Mouse (Mus musculus) MEL (cell line): ENCODE data around the gene Uqcrfs1. TPM values are rescaled to one million over a fixed set of nuclear protein-coding genes. Genes with fewer than 3 reads are reported as not detected.

Source experiments
- DNase-seq: peaks from one replicate; pipeline ENCODE4 v3.0.0; 2011; ENCODE audit warnings: low read depth, low spot score
- H3K27ac ChIP-seq: 2 replicates; pipeline ENCODE4 v1.5.1; 2012; ENCODE audit warnings: low read depth, mild to moderate bottlenecking, control low read depth, low read length, moderate library complexity; ENCODE audit not compliant: control insufficient read depth
- H3K27me3 ChIP-seq, 2 experiments: fragments of 150-350 bp in 1 of 2; sonication (generic) in 1 of 2; 2 replicates each; pipeline ENCODE4 v1.6.1; 2012; ENCODE audit warnings: low read length in 2 of 2, mild to moderate bottlenecking in 2 of 2, improper control_type of control experiment in 1 of 2, moderate library complexity in 1 of 2; ENCODE audit not compliant: insufficient read depth in 2 of 2, control insufficient read depth in 1 of 2
- H3K36me3 ChIP-seq, 2 experiments: 2 replicates each; pipeline ENCODE4 v1.6.1; 2012 to 2014; ENCODE audit warnings: low read length in 2 of 2, improper control_type of control experiment in 1 of 2, inconsistent platforms in 1 of 2, mild to moderate bottlenecking in 1 of 2; ENCODE audit not compliant: insufficient read depth in 2 of 2, control insufficient read depth in 1 of 2
- H3K4me1 ChIP-seq, 2 experiments: fragments of 150-350 bp in 1 of 2; sonication (generic) in 1 of 2; 2 replicates each; pipeline ENCODE4 v1.6.1; 2012; ENCODE audit warnings: low read length in 2 of 2, improper control_type of control experiment in 1 of 2, mild to moderate bottlenecking in 1 of 2; ENCODE audit not compliant: insufficient read depth in 2 of 2, control insufficient read depth in 1 of 2
- H3K4me3 ChIP-seq, 2 experiments: fragments of 150-350 bp in 1 of 2; sonication (generic) in 1 of 2; 2 replicates each; pipeline ENCODE4 v1.5.1; 2012; ENCODE audit warnings: low read depth in 2 of 2, low read length in 2 of 2, mild to moderate bottlenecking in 2 of 2, moderate library complexity in 2 of 2, control low read depth in 1 of 2, improper control_type of control experiment in 1 of 2; ENCODE audit not compliant: control insufficient read depth in 1 of 2, insufficient read depth in 1 of 2
- H3K79me2 ChIP-seq: 2 replicates; pipeline ENCODE4 v1.6.1; 2012; ENCODE audit warnings: mild to moderate bottlenecking, low read length, moderate library complexity; ENCODE audit not compliant: control insufficient read depth, poor library complexity, insufficient read depth
- H3K9ac ChIP-seq: 2 replicates; pipeline ENCODE4 v1.6.1; 2012; ENCODE audit warnings: low read depth, mild to moderate bottlenecking, control low read depth, low read length, moderate library complexity; ENCODE audit not compliant: control insufficient read depth, poor library complexity, severe bottlenecking
- H3K9me3 ChIP-seq: fragments of 150-350 bp; sonication (generic); replicated peaks from 2 replicates; pipeline ENCODE4 v1.6.1; 2012; ENCODE audit warnings: mild to moderate bottlenecking, low read length, improper control_type of control experiment, moderate library complexity; ENCODE audit not compliant: insufficient read depth
- BHLHE40 ChIP-seq: IDR thresholded peaks from 2 replicates; pipeline ENCODE4 v1.6.1; 2012; ENCODE audit warnings: low read depth, mild to moderate bottlenecking, inconsistent platforms, low read length, improper control_type of control experiment, borderline replicate concordance
- CHD1 ChIP-seq: IDR thresholded peaks from 2 replicates; pipeline ENCODE4 v1.6.1; 2012; ENCODE audit warnings: low read depth, mild to moderate bottlenecking, inconsistent platforms, low read length, improper control_type of control experiment
- CTCF ChIP-seq, 3 experiments: IDR thresholded peaks in 2 of 3; conservative IDR thresholded peaks in 1 of 3; 2 replicates each; pipeline ENCODE4 v1.5.1; 2011 to 2012; ENCODE audit warnings: low read length in 3 of 3, low read depth in 2 of 3, mild to moderate bottlenecking in 2 of 3, improper control_type of control experiment in 1 of 3, inconsistent platforms in 1 of 3, mixed read lengths in 1 of 3, moderate library complexity in 1 of 3; ENCODE audit not compliant: control insufficient read depth in 1 of 3, insufficient read depth in 1 of 3, poor library complexity in 1 of 3, severe bottlenecking in 1 of 3
- ELF1 ChIP-seq: IDR thresholded peaks from 2 replicates; pipeline ENCODE4 v1.6.1; 2014; ENCODE audit warnings: low read depth, mild to moderate bottlenecking, inconsistent platforms, low read length, improper control_type of control experiment, moderate library complexity
- EP300 ChIP-seq, 2 experiments: IDR thresholded peaks; 2 replicates each; pipeline ENCODE4 v1.6.1; 2011; ENCODE audit warnings: improper control_type of control experiment in 2 of 2, low read length in 2 of 2, low read depth in 1 of 2, mild to moderate bottlenecking in 1 of 2
- ETS1 ChIP-seq: IDR thresholded peaks from 2 replicates; pipeline ENCODE4 v1.6.1; 2012; ENCODE audit warnings: low read depth, mild to moderate bottlenecking, inconsistent platforms, low read length, improper control_type of control experiment, moderate library complexity
- HCFC1 ChIP-seq: IDR thresholded peaks from 2 replicates; pipeline ENCODE4 v1.6.1; 2012; ENCODE audit warnings: low read depth, mild to moderate bottlenecking, inconsistent platforms, low read length, improper control_type of control experiment, moderate library complexity
- JUND ChIP-seq: IDR thresholded peaks from 2 replicates; pipeline ENCODE4 v1.6.1; 2011; ENCODE audit warnings: low read depth, mild to moderate bottlenecking, improper control_type of control experiment, low read length
- KAT2A ChIP-seq: conservative IDR thresholded peaks from 2 replicates; pipeline ENCODE4 v1.6.1; 2012; ENCODE audit warnings: low read depth, low read length, improper control_type of control experiment, inconsistent platforms
- MAFK ChIP-seq: IDR thresholded peaks from 2 replicates; pipeline ENCODE4 v1.6.1; 2011; ENCODE audit warnings: low read depth, mild to moderate bottlenecking, low read length, improper control_type of control experiment, borderline replicate concordance
- MAX ChIP-seq: IDR thresholded peaks from 2 replicates; pipeline ENCODE4 v1.6.1; 2011; ENCODE audit warnings: low read length, improper control_type of control experiment
- MXI1 ChIP-seq: IDR thresholded peaks from 2 replicates; pipeline ENCODE4 v1.6.1; 2011; ENCODE audit warnings: mild to moderate bottlenecking, low read depth, low read length, improper control_type of control experiment
- MYB ChIP-seq: IDR thresholded peaks from 2 replicates; pipeline ENCODE4 v1.6.1; 2011; ENCODE audit warnings: mild to moderate bottlenecking, low read depth, low read length, improper control_type of control experiment
- MYC ChIP-seq: IDR thresholded peaks from 2 replicates; pipeline ENCODE4 v1.6.1; 2011; ENCODE audit warnings: low read depth, mild to moderate bottlenecking, low read length, improper control_type of control experiment, moderate library complexity
- NELFE ChIP-seq: IDR thresholded peaks from 2 replicates; pipeline ENCODE4 v1.6.1; 2011; ENCODE audit warnings: low read depth, low read length, improper control_type of control experiment
- NRF1 ChIP-seq: IDR thresholded peaks from 2 replicates; pipeline ENCODE4 v1.6.1; 2014; ENCODE audit warnings: low read depth, mild to moderate bottlenecking, inconsistent platforms, low read length, improper control_type of control experiment, moderate library complexity; ENCODE audit not compliant: poor library complexity, insufficient read depth, severe bottlenecking
- POLR2A ChIP-seq, 2 experiments: IDR thresholded peaks; 2 replicates each; pipeline ENCODE4 v1.6.1; 2011 to 2012; ENCODE audit warnings: low read length in 2 of 2, mild to moderate bottlenecking in 2 of 2, control low read depth in 1 of 2, improper control_type of control experiment in 1 of 2, low read depth in 1 of 2, moderate library complexity in 1 of 2; ENCODE audit not compliant: control insufficient read depth in 1 of 2, insufficient read depth in 1 of 2, poor library complexity in 1 of 2
- POLR2AphosphoS2 ChIP-seq: IDR thresholded peaks from 2 replicates; pipeline ENCODE4 v1.6.1; 2011; ENCODE audit warnings: low read length, improper control_type of control experiment
- POLR2AphosphoS5 ChIP-seq: IDR thresholded peaks from 2 replicates; pipeline ENCODE4 v1.6.1; 2012; ENCODE audit warnings: low read depth, borderline replicate concordance, mild to moderate bottlenecking, inconsistent platforms, low read length, moderate library complexity, mixed read lengths
- RAD21 ChIP-seq: IDR thresholded peaks from 2 replicates; pipeline ENCODE4 v1.6.1; 2011; ENCODE audit warnings: mild to moderate bottlenecking, low read depth, low read length, improper control_type of control experiment
- RCOR1 ChIP-seq: IDR thresholded peaks from 2 replicates; pipeline ENCODE4 v1.6.1; 2012; ENCODE audit warnings: low read depth, mild to moderate bottlenecking, inconsistent platforms, low read length, improper control_type of control experiment
- SIN3A ChIP-seq: IDR thresholded peaks from 2 replicates; pipeline ENCODE4 v1.6.1; 2012; ENCODE audit warnings: low read length, improper control_type of control experiment, inconsistent platforms
- SMC3 ChIP-seq: IDR thresholded peaks from 2 replicates; pipeline ENCODE4 v1.6.1; 2011; ENCODE audit warnings: low read depth, low read length, improper control_type of control experiment
- TAL1 ChIP-seq: IDR thresholded peaks from 2 replicates; pipeline ENCODE4 v1.6.1; 2012; ENCODE audit warnings: mild to moderate bottlenecking, inconsistent platforms, low read length, moderate library complexity, mixed read lengths
- TBP ChIP-seq: IDR thresholded peaks from 2 replicates; pipeline ENCODE4 v1.8.0; 2011; ENCODE audit warnings: low read depth, low read length, improper control_type of control experiment
- TCF12 ChIP-seq: IDR thresholded peaks from 2 replicates; pipeline ENCODE4 v1.6.1; 2014; ENCODE audit warnings: low read depth, mild to moderate bottlenecking, inconsistent platforms, low read length, improper control_type of control experiment, moderate library complexity
- UBTF ChIP-seq: IDR thresholded peaks from 2 replicates; pipeline ENCODE4 v1.6.1; 2012; ENCODE audit warnings: low read depth, mild to moderate bottlenecking, inconsistent platforms, low read length, improper control_type of control experiment, moderate library complexity, borderline replicate concordance; ENCODE audit not compliant: insufficient read depth
- USF1 ChIP-seq: IDR thresholded peaks from 2 replicates; pipeline ENCODE4 v1.6.1; 2014; ENCODE audit warnings: low read depth, mild to moderate bottlenecking, inconsistent platforms, low read length, improper control_type of control experiment, moderate library complexity
- USF2 ChIP-seq, 2 experiments: IDR thresholded peaks; 2 replicates each; pipeline ENCODE4 v1.6.1; 2011 to 2012; ENCODE audit warnings: improper control_type of control experiment in 2 of 2, low read length in 2 of 2, borderline replicate concordance in 1 of 2, inconsistent platforms in 1 of 2, low read depth in 1 of 2, mild to moderate bottlenecking in 1 of 2; ENCODE audit not compliant: insufficient read depth in 1 of 2
- ZC3H11A ChIP-seq: IDR thresholded peaks from 2 replicates; pipeline ENCODE4 v1.6.1; 2012; ENCODE audit warnings: low read depth, mild to moderate bottlenecking, inconsistent platforms, low read length, improper control_type of control experiment
- ZKSCAN1 ChIP-seq: IDR thresholded peaks from 2 replicates; pipeline ENCODE4 v1.6.1; 2012; ENCODE audit warnings: low read depth, mild to moderate bottlenecking, inconsistent platforms, low read length, improper control_type of control experiment, moderate library complexity
- ZMIZ1 ChIP-seq: IDR thresholded peaks from 2 replicates; pipeline ENCODE4 v1.6.1; 2012; ENCODE audit warnings: low read depth, mild to moderate bottlenecking, inconsistent platforms, low read length, improper control_type of control experiment, moderate library complexity
- ZNF384 ChIP-seq: IDR thresholded peaks from 2 replicates; pipeline ENCODE4 v1.6.1; 2012; ENCODE audit warnings: low read depth, mild to moderate bottlenecking, inconsistent platforms, low read length, improper control_type of control experiment
- polyA plus RNA-seq, 2 experiments: library from polyadenylated mRNA; stranded (reverse) in 1 of 2; unstranded in 1 of 2; fragments of >175 nt in 1 of 2; fragments of >200 nt in 1 of 2; gene quantifications; 2 replicates each; pipeline versions ENCODE4 v1.2.1 to v1.2.4; 2012; ENCODE audit warnings: low replicate concordance in 2 of 2, low read depth in 1 of 2; ENCODE audit not compliant: insufficient read length in 2 of 2, insufficient read depth in 1 of 2, missing spikeins in 1 of 2
- total RNA-seq: library from RNA; depleted of rRNA; stranded (reverse); fragments of 300-350 nt; gene quantifications from 2 replicates; pipeline ENCODE4 v1.2.3, GENCODE M21; 2012; rRNA removed

Gene Uqcrfs1
- total RNA-seq (190 and 191 TPM in 2 replicates), polyA plus RNA-seq (100 to 1,000 TPM in 1 of 2 experiments, not detected in 1; 163 TPM)

- peak; percentile 97 for DNase-seq
- Histone ChIP-seq H3K9me3 (no peaks in the 10 kb centered on the region), H3K27me3 (no peaks in the 10 kb centered on the region), H3K4me3 (peak within 1 kb of the TSS; percentile 91 to 99), H3K36me3 (peaks cover 9 to 22% of the 10 kb centered on the region in 2 experiments), H3K4me1 (peaks cover 0 to 9% of the 10 kb centered on the region in 2 experiments; a peak in 2 of 4 replicates), H3K9ac (peak within 1 kb of the TSS; percentile 99), H3K79me2 (peaks cover 20% of the 10 kb centered on the region), H3K27ac (peak within 1 kb of the TSS; percentile 66)
- no peak for TF ChIP-seq MYB
- TF ChIP-seq MXI1: peak; percentile 79
- peak; percentile 60; the same call in 1 of the 2 replicates for TF ChIP-seq RCOR1
- no peak for TF ChIP-seq TAL1
- TF ChIP-seq MYC: 0 out of 2 replicates have a peak, but pooled peaks have one; percentile 12
- peak; percentile 89 for TF ChIP-seq NELFE
- no peak for TF ChIP-seq CTCF (IDR thresholded peaks at IDR 0.05 in 2 of 3, conservative IDR thresholded peaks at IDR 0.05 in 1 of 3; ENCODE audit: control insufficient read depth in 1 of 3, insufficient read depth in 1 of 3, low read depth in 2 of 3, low read length in 3 of 3, poor library complexity in 1 of 3, severe bottlenecking in 1 of 3)
- TF ChIP-seq HCFC1: peak; percentile 93
- TF ChIP-seq ZKSCAN1: no peak
- peak; percentile 48; the same call in 1 of the 2 replicates for TF ChIP-seq TBP
- peak; percentile 78 for TF ChIP-seq SIN3A
- TF ChIP-seq TCF12: peak; percentile 63
- no peak for TF ChIP-seq JUND
- TF ChIP-seq MAFK: no peak
- TF ChIP-seq ZNF384: no peak
- 0 out of 2 replicates have a peak, but pooled peaks have one; percentile 9 for TF ChIP-seq USF1
- TF ChIP-seq MAX: peak; percentile 15; the same call in 1 of the 2 replicates
- TF ChIP-seq CHD1: 0 out of 2 replicates have a peak, but pooled peaks have one; percentile 54
- TF ChIP-seq BHLHE40: no peak
- peak; percentile 28; the same call in 1 of the 2 replicates for TF ChIP-seq NRF1
- no peak for TF ChIP-seq USF2 (IDR thresholded peaks at IDR 0.05; ENCODE audit: borderline replicate concordance in 1 of 2, insufficient read depth in 1 of 2, low read depth in 1 of 2, low read length in 2 of 2)
- TF ChIP-seq KAT2A: peak; percentile 71
- TF ChIP-seq ELF1: peak; percentile 67
- TF ChIP-seq POLR2AphosphoS5: no peak
- no peak for TF ChIP-seq UBTF
- no peak for TF ChIP-seq ZC3H11A
- TF ChIP-seq EP300 (IDR thresholded peaks at IDR 0.05; ENCODE audit: low read depth in 1 of 2, low read length in 2 of 2): no peak
- no peak for TF ChIP-seq SMC3
- no peak for TF ChIP-seq RAD21
- TF ChIP-seq ETS1: no peak
- TF ChIP-seq POLR2A (IDR thresholded peaks at IDR 0.05; ENCODE audit: control insufficient read depth in 1 of 2, insufficient read depth in 1 of 2, low read depth in 1 of 2, low read length in 2 of 2, poor library complexity in 1 of 2): peak in 1 of 2 experiments; percentile 80; a peak in 3 of 4 replicates
- peak; percentile 86 for TF ChIP-seq ZMIZ1
- peak; percentile 78; the same call in 1 of the 2 replicates for TF ChIP-seq POLR2AphosphoS2
Observed at GRCm38 (mm10) chr13:30544856-30545604, at the start of gene Uqcrfs1. Uqcrfs1 (minus strand) TSS chr13:30545362.
